Mouse (Mus musculus): ENCODE data around the gene Klf3. TPM values are rescaled to one million over a fixed set of nuclear protein-coding genes. Genes with fewer than 3 reads are reported as not detected.

Klf3 gene
- total and polyA plus RNA-seq, 3 experiments: 20.1 to 170 (median 147) TPM

GRCm38 (mm10) chr5:64778211-64778610, 25.0 kb upstream of the Klf3 start:
- H3K4me1 ChIP-seq (ENCODE audit: insufficient read depth, low read depth, low read length): peaks cover 23% of the 10 kb centered on the region
- H3K36me3 ChIP-seq (replicated peaks): no peaks in the 10 kb centered on the region
- DNase-seq (ENCODE audit: low spot score) (no peak), ATAC-seq (ENCODE audit: extremely low read depth, insufficient number of reproducible peaks, low FRiP score, poor library complexity, severe bottlenecking) (no peak)
- no peaks in the 10 kb centered on the region for H3K9me3 ChIP-seq (replicated peaks)
- no peaks in the 10 kb centered on the region for H3K27me3 ChIP-seq (ENCODE audit: insufficient read depth, low read length)
- TF ChIP-seq POLR2AphosphoS5 (IDR thresholded peaks at IDR 0.05; ENCODE audit: insufficient replicate concordance, low read depth, low read length): no peak
- no peak overlapping the region for H3K4me3 ChIP-seq (ENCODE audit: low read depth, low read length)

DNA sequence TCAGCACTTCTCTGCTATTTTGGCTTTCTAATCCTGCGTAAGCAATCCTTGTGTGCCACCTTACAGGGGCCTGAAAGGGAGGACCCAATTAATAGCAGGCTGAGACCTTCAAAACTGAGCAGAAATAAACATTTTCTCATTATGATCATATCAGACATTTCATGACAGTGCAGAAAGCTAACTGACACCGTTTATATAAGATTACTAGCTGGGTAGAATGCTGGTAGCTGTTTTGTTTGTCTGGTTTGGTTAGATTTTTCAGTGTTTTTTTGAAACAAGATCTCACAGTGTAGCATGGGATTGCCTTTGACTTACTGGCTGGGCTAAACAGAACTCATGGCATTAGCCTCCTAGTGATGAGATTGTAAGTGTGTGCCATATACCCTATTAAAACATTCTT, 23.9 kb upstream of the Klf3 start:
- DNase-seq (ENCODE audit: low spot score): no peak
- Histone ChIP-seq H3K4me3 (ENCODE audit: low read depth, low read length) (no peak overlapping the region), H3K27me3 (ENCODE audit: insufficient read depth, low read length) (no peaks in the 10 kb centered on the region), H3K36me3 (replicated peaks) (no peaks in the 10 kb centered on the region), H3K9me3 (replicated peaks) (no peaks in the 10 kb centered on the region), H3K4me1 (ENCODE audit: insufficient read depth, low read depth, low read length) (peaks cover 23% of the 10 kb centered on the region)
- ATAC-seq (ENCODE audit: extremely low read depth, insufficient number of reproducible peaks, low FRiP score, poor library complexity, severe bottlenecking): peak; percentile 22; the same call in 1 of the 2 replicates
- TF ChIP-seq GATA2 (IDR thresholded peaks at IDR 0.05; ENCODE audit: borderline replicate concordance, low read depth, low read length) (no peak), GATA1 (IDR thresholded peaks at IDR 0.05; ENCODE audit: borderline replicate concordance, low read length) (no peak), CTCF (IDR thresholded peaks at IDR 0.05; ENCODE audit: low read depth, low read length) (no peak), POLR2AphosphoS5 (IDR thresholded peaks at IDR 0.05; ENCODE audit: insufficient replicate concordance, low read depth, low read length) (no peak), TAL1 (conservative IDR thresholded peaks at IDR 0.05; ENCODE audit: low read depth, low read length) (no peak)

- TF ChIP-seq CTCF (IDR thresholded peaks at IDR 0.05; ENCODE audit: low read depth, low read length) (no peak), POLR2AphosphoS5 (IDR thresholded peaks at IDR 0.05; ENCODE audit: insufficient replicate concordance, low read depth, low read length) (no peak), GATA1 (IDR thresholded peaks at IDR 0.05; ENCODE audit: borderline replicate concordance, low read length) (no peak), GATA2 (IDR thresholded peaks at IDR 0.05; ENCODE audit: borderline replicate concordance, low read depth, low read length) (no peak)
- DNase-seq (ENCODE audit: low spot score) (peak; percentile 31), ATAC-seq (ENCODE audit: extremely low read depth, insufficient number of reproducible peaks, low FRiP score, poor library complexity, severe bottlenecking) (no peak; the same call in 1 of the 2 replicates)
- Histone ChIP-seq H3K27me3 (ENCODE audit: insufficient read depth, low read length) (no peaks in the 10 kb centered on the region; the same call in 1 of the 2 replicates), H3K9me3 (replicated peaks) (no peaks in the 10 kb centered on the region), H3K4me3 (ENCODE audit: low read depth, low read length) (no peak overlapping the region), H3K4me1 (ENCODE audit: insufficient read depth, low read depth, low read length) (peaks cover 23% of the 10 kb centered on the region), H3K36me3 (replicated peaks) (no peaks in the 10 kb centered on the region)
Observed at GRCm38 (mm10) chr5:64780778-64781177, 22.4 kb upstream of the Klf3 start.

DNA sequence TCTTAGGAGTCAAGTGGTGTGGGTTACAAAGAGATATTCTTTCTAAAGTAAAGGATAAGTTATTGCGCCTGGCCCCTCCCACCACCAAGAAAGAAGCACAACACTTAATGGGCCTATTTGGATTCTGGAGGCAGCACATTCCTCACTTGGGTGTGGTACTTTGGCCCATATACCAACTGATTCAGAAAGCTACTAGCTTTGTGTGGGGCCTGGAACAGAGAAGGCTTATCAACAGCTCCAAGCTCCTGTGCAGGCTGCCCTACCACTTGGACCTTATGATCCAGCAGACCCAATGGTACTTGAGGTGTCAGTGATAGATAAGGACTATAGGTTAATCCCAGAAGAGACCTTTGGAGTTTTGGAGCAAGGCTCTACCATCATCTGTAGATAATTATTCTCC, 15.0 kb upstream of the Klf3 start:
- no peaks in the 10 kb centered on the region for H3K4me1 ChIP-seq (ENCODE audit: insufficient read depth, low read depth, low read length)
- ATAC-seq (ENCODE audit: extremely low read depth, insufficient number of reproducible peaks, low FRiP score, poor library complexity, severe bottlenecking) (no peak), DNase-seq (ENCODE audit: low spot score) (no peak)
- no peaks in the 10 kb centered on the region; the same call in 1 of the 2 replicates for H3K27me3 ChIP-seq (ENCODE audit: insufficient read depth, low read length)
- H3K9me3 ChIP-seq (replicated peaks): no peaks in the 10 kb centered on the region
- H3K36me3 ChIP-seq (replicated peaks): no peaks in the 10 kb centered on the region
- TF ChIP-seq GATA2 (IDR thresholded peaks at IDR 0.05; ENCODE audit: borderline replicate concordance, low read depth, low read length) (no peak), TAL1 (conservative IDR thresholded peaks at IDR 0.05; ENCODE audit: low read depth, low read length) (no peak), GATA1 (IDR thresholded peaks at IDR 0.05; ENCODE audit: borderline replicate concordance, low read length) (no peak), CTCF (IDR thresholded peaks at IDR 0.05; ENCODE audit: low read depth, low read length) (no peak), POLR2AphosphoS5 (IDR thresholded peaks at IDR 0.05; ENCODE audit: insufficient replicate concordance, low read depth, low read length) (no peak)
- no peak overlapping the region for H3K4me3 ChIP-seq (ENCODE audit: low read depth, low read length)

DNA sequence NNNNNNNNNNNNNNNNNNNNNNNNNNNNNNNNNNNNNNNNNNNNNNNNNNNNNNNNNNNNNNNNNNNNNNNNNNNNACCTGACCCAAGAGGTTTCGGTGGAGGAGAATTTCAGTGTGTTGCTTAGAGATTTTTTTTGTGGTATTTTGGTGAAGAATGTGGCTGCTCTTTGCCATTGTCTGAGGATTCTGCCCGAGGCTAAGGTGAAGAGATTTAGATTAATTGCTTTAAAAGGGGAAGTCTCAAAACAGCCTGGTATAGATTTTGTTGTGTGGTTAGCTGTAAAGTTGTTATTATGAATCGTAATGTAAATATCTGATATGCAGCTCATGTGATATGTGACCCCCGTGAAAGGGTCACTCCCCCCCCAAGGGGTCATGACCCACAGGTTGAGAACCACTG, 5.0 kb upstream of the Klf3 start:
- peaks cover 5% of the 10 kb centered on the region for H3K9me3 ChIP-seq (replicated peaks)
- no peak overlapping the region for H3K4me3 ChIP-seq (ENCODE audit: low read depth, low read length)
- DNase-seq (ENCODE audit: low spot score) (no peak), ATAC-seq (ENCODE audit: extremely low read depth, insufficient number of reproducible peaks, low FRiP score, poor library complexity, severe bottlenecking) (no peak)
- peaks cover 37% of the 10 kb centered on the region for H3K4me1 ChIP-seq (ENCODE audit: insufficient read depth, low read depth, low read length)
- TF ChIP-seq POLR2AphosphoS5 (IDR thresholded peaks at IDR 0.05; ENCODE audit: insufficient replicate concordance, low read depth, low read length) (no peak), TAL1 (conservative IDR thresholded peaks at IDR 0.05; ENCODE audit: low read depth, low read length) (no peak), CTCF (IDR thresholded peaks at IDR 0.05; ENCODE audit: low read depth, low read length) (no peak), GATA2 (IDR thresholded peaks at IDR 0.05; ENCODE audit: borderline replicate concordance, low read depth, low read length) (no peak), GATA1 (IDR thresholded peaks at IDR 0.05; ENCODE audit: borderline replicate concordance, low read length) (no peak)
- no peaks in the 10 kb centered on the region for H3K36me3 ChIP-seq (replicated peaks)
- H3K27me3 ChIP-seq (ENCODE audit: insufficient read depth, low read length): no peaks in the 10 kb centered on the region

GRCm38 (mm10) chr5:64801545-64801944, 1.6 kb upstream of the Klf3 start:
- Histone ChIP-seq H3K9me3 (replicated peaks) (no peaks in the 10 kb centered on the region), H3K4me1 (ENCODE audit: insufficient read depth, low read depth, low read length) (peaks cover 48% of the 10 kb centered on the region), H3K27me3 (ENCODE audit: insufficient read depth, low read length) (no peaks in the 10 kb centered on the region), H3K4me3 (ENCODE audit: low read depth, low read length) (no peak overlapping the region), H3K36me3 (replicated peaks) (peaks cover 2% of the 10 kb centered on the region)
- no peak for TF ChIP-seq GATA2 (IDR thresholded peaks at IDR 0.05; ENCODE audit: borderline replicate concordance, low read depth, low read length)
- no peak for TF ChIP-seq TAL1 (conservative IDR thresholded peaks at IDR 0.05; ENCODE audit: low read depth, low read length)
- no peak for TF ChIP-seq GATA1 (IDR thresholded peaks at IDR 0.05; ENCODE audit: borderline replicate concordance, low read length)
- no peak for TF ChIP-seq POLR2AphosphoS5 (IDR thresholded peaks at IDR 0.05; ENCODE audit: insufficient replicate concordance, low read depth, low read length)
- no peak for TF ChIP-seq CTCF (IDR thresholded peaks at IDR 0.05; ENCODE audit: low read depth, low read length)
- DNase-seq (ENCODE audit: low spot score) (no peak), ATAC-seq (ENCODE audit: extremely low read depth, insufficient number of reproducible peaks, low FRiP score, poor library complexity, severe bottlenecking) (no peak)

DNA sequence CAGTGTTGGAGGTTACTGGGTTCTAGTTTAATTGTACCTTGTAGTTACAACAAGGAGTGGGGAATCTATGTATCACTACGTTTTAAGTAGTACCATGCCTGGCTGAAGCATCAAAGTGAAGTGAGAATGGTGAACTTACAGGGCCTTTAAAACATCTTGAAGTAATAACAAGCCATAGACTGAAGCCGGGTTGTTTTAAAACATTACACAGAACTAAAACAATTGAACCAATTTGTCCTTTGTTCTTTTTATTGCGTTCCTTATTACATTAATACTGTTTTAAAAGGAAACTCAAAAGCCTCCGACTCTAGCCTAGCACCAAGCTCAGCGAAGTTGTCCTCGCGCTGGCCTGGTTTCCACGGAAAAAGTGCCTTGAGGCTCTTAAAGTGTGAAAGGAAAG, 1.0 kb upstream of the Klf3 start:
- H3K9me3 ChIP-seq (replicated peaks): no peaks in the 10 kb centered on the region
- H3K27me3 ChIP-seq (ENCODE audit: insufficient read depth, low read length): no peaks in the 10 kb centered on the region
- TF ChIP-seq POLR2AphosphoS5 (IDR thresholded peaks at IDR 0.05; ENCODE audit: insufficient replicate concordance, low read depth, low read length): no peak
- no peak for TF ChIP-seq CTCF (IDR thresholded peaks at IDR 0.05; ENCODE audit: low read depth, low read length)
- no peak for TF ChIP-seq GATA2 (IDR thresholded peaks at IDR 0.05; ENCODE audit: borderline replicate concordance, low read depth, low read length)
- TF ChIP-seq TAL1 (conservative IDR thresholded peaks at IDR 0.05; ENCODE audit: low read depth, low read length): no peak
- no peak for TF ChIP-seq GATA1 (IDR thresholded peaks at IDR 0.05; ENCODE audit: borderline replicate concordance, low read length)
- H3K36me3 ChIP-seq (replicated peaks): peaks cover 3% of the 10 kb centered on the region
- H3K4me1 ChIP-seq (ENCODE audit: insufficient read depth, low read depth, low read length): peaks cover 53% of the 10 kb centered on the region
- ATAC-seq (ENCODE audit: extremely low read depth, insufficient number of reproducible peaks, low FRiP score, poor library complexity, severe bottlenecking) (no peak), DNase-seq (ENCODE audit: low spot score) (no peak)
- H3K4me3 ChIP-seq (ENCODE audit: low read depth, low read length): peak overlapping the region; percentile 88

All from G1E (cell line).